Mouse (Mus musculus) heart, postnatal 25 days (tissue): ENCODE results near the gene Olfr462. TPM values are rescaled to one million over a fixed set of nuclear protein-coding genes. Genes with fewer than 3 reads are reported as not detected.
"Not testable (repeated sequence)": the region's sequence is repeated elsewhere in the genome, so short reads cannot be mapped to it uniquely, and the experiment has no call there.

Experiments used
- DNase-seq: peaks from one replicate; pipeline ENCODE4 v3.0.0; 2022; ENCODE audit warnings: low spot score
- intact Hi-C: fragments of 180-260 bp; cut with DNase I; formaldehyde crosslinking; loops from one replicate; pipeline ENCODE4 v1.15.1; 2025
- total RNA-seq, 2 experiments: library from RNA; stranded (reverse); gene quantifications; 2 replicates each; pipeline ENCODE4 v1.2.3; 2021

Gene Olfr462
- total RNA-seq = not detected

DNA sequence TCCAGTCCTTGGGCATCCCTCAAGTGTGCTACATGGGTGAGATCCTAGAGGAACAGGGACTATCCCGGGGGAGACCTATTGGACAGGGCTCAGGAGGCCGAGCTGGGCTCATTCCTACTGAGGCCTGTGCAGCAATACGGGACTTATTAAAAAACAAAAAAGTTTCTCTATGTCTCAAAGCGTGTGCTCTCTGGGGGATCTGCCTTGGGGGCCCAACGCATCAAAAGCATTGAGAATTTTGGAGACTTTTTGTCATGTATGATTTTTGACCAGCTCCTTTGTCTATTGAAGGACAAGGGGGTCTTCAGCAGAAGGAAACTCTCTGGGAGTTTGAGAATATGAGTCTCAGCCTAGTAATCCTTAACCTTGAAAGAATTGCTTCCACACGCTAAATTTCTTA, at the start of gene Olfr462:
TSS of gene Olfr462 (minus strand) at position 101 of the 400 bp plus-strand sequence.
- no peak for DNase-seq
- intact Hi-C loops = no loop called here

DNA sequence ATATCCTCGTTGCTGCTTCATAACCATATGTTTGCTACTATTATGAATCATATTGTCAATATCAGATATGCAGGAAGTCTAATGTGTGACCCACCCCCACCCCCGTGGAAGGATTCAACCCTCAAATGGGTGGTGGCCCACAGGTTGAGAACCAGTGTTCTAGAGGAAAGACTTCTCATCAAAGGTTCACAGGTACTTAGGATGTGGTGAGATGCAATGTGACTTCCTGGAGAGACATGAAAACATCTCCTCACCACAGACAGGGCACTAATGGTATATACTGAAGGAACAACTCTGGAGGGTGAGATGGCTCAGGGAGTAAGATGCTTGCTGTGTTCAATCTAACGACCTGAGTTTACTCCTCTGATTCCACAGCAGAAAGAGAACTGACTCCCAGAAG, 43.4 kb upstream of the Olfr462 start:
- intact Hi-C loops = no loop called here
- DNase-seq = no peak

DNA sequence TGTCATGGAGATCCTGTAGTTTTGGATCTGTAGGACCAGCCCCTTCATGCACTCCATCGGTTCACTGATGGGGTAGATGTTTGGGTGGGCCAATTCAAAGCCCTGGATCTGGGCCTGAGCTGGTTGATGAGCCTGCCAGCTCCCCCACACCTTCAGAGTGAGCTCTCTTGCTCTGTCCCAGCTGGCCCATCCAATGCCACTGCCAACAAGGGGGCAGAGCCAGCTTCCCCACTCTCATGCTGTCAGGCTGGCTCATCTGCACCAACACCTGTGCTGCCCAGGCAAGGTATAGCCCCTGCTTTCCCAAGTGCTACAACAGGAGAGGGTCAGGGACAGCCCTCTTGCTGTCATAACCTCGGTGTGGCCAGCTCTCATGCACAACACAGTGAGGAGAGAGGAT, 41.7 kb upstream of the Olfr462 start:
- no peak for DNase-seq
- intact Hi-C loops = no loop called here

DNA sequence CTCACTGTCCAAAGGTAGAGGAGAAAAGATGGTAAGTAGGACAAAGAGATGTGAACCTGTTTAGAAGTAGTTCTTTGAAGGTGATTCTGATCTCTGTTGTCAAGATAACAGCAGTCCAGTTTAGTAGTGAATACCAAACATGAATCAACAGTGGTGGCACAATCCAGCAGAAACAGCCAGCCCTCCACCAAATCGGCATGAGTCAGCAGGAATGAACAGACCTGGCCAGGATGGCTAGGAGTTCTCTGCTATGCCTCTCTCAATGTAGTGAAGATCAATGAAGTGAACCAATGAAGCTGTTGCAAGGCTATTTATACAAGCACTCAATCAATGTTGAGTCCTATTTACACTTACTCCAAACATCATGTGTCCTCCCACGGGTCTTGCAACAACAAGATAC, 38.3 kb upstream of the Olfr462 start:
- intact Hi-C loops = no loop called here
- DNase-seq = no peak

DNA sequence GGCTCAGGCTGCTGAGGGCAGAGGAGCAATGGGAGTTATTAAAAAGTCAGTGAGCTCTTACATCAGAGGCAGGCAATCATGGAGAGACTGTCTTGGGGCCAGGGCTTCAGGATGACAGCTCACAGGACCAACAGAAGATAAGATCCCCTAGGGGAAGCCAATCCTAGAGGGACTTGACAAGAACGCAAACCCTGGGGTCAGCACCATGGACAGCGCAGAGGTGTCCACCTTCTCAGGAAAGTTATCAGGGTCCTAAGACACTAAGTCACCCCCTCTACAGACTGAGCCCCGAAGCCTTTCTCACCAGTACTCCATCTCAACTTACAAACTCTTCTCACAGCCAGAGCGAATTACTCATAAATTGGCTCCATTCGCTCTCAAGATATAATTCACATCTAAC, 28.9 kb upstream of the Olfr462 start, which contains the start of gene Olfr464:
TSS of gene Olfr464 (minus strand) at position 2 of the 400 bp plus-strand sequence.
- intact Hi-C loops = no loop called here
- no peak for DNase-seq

DNA sequence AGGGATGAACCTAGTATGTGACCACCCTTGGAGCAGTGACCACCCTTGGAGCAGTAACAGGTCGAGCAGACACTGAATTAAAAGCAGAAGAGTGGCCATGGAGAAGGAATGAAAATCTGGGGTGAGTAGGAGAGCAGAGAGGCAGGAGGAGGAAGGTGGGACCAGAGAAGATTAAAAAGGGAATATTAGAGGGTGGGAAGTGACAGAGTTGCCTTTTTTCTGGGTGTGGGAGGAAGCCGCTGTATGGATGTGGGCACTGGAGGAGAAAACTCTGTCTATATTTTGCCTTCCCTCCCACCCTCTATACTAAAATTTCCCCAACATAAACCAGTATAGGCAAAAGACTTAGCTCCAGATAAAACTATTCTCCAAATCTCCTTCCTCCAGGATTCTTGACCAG, 28.2 kb upstream of the Olfr462 start:
- no peak for DNase-seq
- intact Hi-C loops = no loop called here

DNA sequence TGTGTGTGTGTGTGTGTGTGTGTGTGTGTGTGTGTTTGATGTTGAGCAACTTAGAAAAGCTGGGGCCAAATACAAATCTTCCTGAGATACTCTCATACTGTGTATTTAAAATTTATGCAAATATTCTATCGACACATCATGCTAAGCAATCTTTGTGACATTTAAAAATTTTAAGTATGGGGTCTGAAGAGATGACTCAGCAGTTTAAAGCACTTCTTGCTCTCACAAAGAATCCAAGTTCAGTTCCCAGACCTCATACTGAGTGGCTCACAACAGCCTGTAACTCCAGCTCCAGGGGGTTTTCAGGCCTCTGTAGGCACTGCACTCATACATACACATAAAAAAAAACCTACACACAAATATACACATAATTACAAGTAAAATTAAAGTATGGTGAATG, 23.9 kb upstream of the Olfr462 start:
- no peak for DNase-seq
- intact Hi-C loops = no loop called here

DNA sequence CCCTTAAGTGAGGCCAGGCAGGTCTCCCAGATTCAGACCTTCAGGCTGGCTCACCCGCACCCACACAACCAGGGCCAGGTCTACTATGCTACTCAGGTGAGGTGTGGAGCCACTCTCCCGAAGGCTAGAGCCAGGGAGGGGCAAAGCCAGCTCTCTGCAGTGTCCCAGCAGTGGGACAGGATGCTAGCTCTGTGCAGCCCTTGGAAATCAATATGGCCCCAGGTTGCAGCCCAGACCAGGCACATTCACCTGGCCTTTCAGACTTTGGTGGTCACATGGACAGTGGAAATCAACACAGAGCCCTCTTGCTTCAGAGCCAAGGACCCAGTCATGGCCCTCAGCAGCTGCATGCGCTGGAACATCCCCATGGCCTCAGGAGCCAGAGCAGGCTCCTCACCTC, 12.3 kb upstream of the Olfr462 start:
- intact Hi-C loops = no loop called here
- no peak for DNase-seq

DNA sequence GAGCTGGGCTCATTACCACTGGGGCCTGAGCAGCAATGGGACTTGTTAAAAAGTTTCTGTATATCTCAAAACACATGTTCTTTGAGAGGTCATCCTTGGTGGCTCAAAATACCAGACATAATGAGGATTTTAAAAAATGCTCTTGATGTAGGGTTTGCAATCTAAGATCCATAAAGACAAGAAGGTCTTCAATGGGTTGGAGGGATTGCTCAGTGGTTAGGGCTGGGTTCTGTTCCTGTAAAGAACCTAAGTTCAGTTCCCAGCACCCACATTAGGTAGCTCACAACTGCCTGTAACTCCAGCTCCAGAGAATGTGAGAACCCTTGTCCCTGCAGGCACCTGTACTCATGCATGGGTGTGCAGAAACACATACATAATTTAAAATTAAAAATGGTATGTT, 5.2 kb upstream of the Olfr462 start, which contains the start of gene Olfr463:
TSS of gene Olfr463 (minus strand) at position 101 of the 400 bp plus-strand sequence.
- intact Hi-C loops = no loop called here
- DNase-seq = no peak

DNA sequence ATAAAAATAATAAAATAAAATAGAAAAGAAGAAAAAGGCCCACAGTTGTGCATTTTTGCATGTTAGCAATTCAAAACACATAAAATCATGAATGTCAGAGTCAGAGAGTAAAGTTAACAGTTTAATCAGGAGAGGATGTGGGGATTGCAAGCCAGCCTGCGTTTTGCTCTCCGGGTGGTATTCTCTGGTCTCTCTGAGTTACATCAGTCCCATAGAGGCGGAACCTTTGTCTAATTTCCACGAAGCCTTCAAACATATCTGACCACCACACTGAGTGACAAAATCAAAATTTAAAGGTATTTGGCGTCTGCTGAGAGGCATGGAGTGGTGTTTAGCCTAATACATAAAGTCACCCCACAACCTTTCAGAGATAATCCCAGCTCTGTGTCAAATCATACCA, 7.2 kb downstream of the Olfr462 start:
- intact Hi-C loops = no loop called here
- DNase-seq = no peak

DNA sequence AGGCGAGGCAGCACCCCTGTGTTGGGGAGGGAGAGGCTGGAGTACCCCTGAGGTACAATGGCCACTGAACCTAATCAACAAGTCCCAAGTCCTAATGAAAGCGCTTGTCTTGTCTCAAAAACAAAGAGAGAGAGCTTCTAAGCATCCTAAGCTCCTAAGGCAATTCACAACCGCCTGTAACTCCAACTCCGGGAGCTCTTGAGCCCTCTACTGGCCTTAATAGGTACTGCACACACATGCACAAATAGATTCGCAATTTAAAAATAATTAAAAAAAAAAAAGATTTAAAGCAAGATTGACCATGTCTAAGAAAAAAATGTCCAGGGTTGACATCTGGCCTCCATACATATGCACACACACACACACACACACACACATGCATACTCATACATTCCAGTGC, 8.6 kb downstream of the Olfr462 start:
- intact Hi-C loops = no loop called here
- DNase-seq = no peak

DNA sequence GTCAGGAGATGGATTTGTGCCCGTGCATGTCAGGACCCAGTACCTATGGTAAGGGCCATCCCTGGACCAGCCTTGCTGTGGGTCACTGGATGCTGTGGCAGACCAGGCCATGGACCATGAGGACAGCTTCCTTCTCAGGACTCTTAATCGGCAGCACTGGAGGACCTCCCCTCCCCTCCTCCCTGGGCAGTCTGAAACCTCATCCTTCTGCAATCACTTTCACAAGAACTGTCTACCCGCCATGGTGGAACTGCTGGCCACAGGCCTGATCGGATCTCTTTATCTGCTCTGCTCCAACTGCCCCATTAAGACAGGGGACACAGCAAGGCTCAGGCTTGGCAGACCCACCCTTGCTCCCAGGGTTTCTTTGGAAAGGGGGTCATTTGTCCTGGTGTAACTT, 10.4 kb downstream of the Olfr462 start:
- intact Hi-C loops = no loop called here
- no peak for DNase-seq

DNA sequence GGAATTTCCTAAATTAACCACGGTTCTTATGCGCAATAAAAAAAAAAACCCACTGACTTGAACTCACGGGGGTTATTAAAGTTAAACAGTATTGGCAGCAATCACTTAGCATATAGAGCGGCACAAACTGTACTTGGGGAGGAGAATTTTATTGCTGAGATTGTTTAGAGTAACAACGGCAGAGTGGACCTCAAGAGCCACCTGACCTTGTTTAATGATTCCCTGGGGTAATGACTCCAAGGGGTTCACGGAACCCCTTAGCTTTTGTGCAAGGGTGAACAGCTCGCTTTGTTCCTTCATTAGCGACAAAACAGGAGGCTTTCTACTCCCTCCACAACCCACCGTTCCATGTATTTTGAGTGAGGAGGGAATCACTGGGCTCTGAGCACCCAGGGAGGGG, 12.2 kb downstream of the Olfr462 start:
- DNase-seq = no peak
- intact Hi-C loops = no loop called here

DNA sequence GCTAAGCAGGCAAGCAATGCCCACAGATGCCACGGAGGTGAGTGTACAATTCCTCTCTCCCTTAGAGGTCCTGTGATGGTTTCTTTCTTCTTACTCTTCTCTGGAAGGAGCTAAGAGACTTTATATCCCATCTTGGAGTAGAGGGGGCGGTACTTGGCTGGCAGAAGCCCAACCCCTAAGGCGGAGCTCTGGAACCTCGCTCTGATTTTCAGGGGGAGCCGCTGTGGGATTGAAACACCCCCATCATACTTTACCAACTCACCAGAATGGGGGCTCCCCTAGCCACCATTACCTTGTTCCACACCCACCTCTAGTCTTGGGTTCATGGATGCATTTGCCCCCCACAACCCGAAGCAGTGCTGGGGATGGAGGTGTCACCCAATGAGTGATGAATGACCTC, 16.6 kb downstream of the Olfr462 start, which contains the start of gene Epx:
TSS of gene Epx (minus strand) at position 101 of the 400 bp plus-strand sequence.
- intact Hi-C loops = no loop called here
- no peak for DNase-seq

DNA sequence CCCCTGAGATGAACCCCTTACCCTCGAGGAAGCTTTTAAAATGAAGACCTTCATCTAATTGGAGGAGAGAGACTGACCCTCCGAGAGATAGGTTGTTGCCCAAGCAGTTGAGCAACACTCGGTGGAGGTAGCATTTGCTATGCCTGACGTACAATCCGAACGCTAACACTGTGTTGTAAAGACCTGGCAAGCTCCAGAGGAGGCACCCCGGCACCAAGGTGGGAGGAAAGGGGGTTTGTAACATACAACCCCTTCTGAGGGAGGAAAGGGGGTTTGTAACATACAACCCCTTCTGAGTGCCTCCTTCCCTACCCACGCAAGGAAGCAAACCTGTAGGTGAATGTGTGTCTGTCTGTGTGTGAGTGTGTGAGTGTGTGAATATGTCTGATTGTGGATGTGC, 20.3 kb downstream of the Olfr462 start:
- intact Hi-C loops = no loop called here
- DNase-seq = no peak

DNA sequence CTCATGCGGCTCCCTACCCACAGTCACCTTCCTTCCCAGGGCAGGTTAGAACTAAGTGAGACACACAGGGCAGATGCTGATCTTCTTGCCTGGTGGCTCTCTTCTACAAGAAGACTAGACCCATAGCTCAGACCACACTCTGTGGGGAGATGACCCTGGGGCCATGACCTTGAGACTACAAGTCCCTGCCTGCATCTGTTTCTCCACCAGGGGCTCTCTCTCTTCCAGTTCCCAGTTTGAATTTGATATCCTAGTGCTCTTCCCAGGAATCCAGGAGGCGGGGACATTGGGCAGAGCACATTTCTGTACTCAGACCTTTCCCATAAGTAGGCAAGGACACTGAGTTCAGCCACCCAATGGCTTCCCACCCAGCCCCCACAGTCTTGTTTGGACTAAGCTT, 22.0 kb downstream of the Olfr462 start:
- intact Hi-C loops = no loop called here
- no peak for DNase-seq

DNA sequence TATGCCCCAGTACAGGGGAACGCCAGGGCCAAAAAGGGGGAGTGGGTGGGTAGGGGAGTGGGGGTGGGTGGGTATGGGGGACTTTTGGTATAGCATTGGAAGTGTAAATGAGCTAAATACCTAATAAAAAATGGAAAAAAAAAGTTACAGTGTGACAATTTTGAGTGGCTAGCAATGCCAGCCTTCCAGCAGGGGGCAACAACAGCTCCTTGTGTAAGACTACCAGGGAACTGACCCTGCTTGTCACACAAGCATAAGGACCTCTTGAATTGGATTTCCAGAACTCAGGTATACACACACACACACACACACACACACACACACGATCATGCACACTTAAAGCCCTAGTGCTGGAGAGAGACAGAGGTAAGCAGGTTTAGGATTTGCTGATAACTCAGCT, 25.2 kb downstream of the Olfr462 start:
- intact Hi-C loops, DNase-seq: not testable (repeated sequence)

DNA sequence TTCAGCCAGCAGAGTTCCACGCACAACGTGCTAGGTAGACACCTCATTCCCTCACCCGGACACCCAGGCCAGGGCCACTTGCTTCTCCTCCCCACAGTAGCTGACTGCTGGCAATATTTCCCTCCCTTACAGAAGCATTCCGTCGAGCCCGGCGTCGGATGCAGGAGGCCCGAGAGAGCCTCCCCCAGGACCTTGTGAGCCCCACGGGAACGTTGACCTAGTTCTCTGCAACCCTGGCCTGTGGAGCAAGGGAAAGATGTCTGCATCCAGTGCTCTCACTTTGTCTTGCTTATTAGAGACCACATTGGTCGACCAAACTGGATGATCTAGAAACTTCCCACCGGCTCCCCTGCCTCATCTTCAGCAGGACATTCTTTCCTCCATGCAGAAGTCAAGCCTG, 29.3 kb downstream of the Olfr462 start:
- intact Hi-C loops = no loop called here
- no peak for DNase-seq

DNA sequence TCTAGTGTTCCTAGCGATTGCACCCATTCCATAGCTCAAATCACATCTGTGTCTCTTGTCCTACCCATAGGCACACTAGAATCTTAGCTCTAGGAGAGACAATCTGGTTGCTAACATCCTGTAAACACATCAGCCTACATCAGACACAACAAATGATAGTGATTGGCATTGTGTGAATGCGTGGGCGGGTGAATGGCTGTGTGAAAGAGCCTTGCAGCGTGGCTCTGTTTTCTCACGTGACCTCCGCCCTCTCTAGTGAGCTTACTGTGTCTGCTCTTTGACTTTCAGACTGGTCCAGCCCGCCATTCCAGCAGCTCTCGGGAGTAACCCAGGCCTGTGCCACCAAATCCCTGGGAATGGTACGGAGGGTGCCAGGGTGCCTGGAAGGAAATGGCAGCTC, 31.6 kb downstream of the Olfr462 start:
- no peak for DNase-seq
- intact Hi-C loops = no loop called here

DNA sequence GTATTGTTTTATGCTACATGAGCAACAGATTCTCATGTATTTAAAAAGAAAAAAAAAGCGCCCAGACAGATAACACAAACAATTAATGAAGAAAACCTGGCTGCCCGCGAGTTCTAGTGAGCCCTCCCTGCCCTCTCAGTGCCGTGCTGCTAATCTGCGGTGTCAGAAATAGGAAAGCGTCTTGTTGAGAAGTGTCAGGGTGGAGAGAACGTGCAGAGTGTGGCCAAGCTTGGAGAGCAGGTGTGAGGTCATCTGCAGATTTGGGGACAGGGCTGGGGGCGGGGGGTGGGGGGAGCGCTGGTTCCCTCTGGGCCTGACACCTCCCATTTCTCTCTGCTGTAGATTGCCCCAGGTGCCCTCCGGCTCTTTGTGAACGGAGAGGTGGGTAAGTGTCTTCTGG, 32.8 kb downstream of the Olfr462 start:
- intact Hi-C loops = no loop called here
- DNase-seq = no peak

DNA sequence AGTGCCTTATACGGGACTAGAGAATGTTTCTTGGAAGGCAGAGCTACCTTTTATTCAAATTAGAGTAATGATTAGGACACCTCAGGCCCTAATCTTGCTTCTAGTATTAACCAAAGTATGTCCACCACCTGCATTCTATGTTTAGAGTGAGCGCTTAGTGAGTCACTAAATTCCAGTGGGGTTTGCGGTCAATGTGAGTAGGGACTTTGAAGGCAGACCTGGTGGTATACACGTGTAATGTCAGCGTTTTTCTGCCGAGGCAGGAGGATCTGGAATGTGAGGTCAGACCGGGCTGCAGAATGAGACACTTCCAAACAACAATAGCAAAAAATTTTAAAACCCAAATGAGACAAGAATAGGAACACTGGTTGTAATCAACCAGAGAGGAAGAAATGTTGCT, 37.5 kb downstream of the Olfr462 start:
- intact Hi-C loops = no loop called here
- no peak for DNase-seq

DNA sequence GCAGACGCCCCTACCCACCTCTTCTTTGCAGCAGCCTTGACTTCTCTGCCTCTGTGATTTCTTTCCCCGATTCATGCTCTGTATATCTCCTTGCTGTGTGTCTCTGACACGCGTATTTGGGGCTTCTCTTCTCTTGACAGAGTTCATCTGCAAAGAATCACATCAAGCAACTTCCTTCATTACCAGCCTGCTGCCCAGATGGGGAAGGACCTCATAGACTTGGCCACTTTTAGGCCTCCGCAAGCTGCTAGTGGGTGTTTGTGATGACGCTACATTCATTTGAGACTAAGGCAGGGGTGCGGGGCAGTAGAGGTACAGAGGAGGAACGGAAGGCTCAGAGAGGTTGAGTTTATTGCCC, 38.5 kb downstream of the Olfr462 start:
- no peak for DNase-seq

More for the DNA sequence above, 38.5 kb downstream of the Olfr462 start:
- intact Hi-C loops = no loop called here
